Mouse (Mus musculus) CH12.LX (cell line): ENCODE data around the gene Prkce. TPM values are rescaled to one million over a fixed set of nuclear protein-coding genes. Genes with fewer than 3 reads are reported as not detected.

Experiments
- DNase-seq: peaks from one replicate; pipeline ENCODE4 v3.0.0-alpha.2; 2013; ENCODE audit errors: extremely low read depth
- H3K27ac ChIP-seq: 2 replicates; pipeline ENCODE4 v1.5.1; 2012; ENCODE audit warnings: low read depth, mild to moderate bottlenecking, control low read depth, moderate library complexity; ENCODE audit not compliant: insufficient read depth
- H3K27me3 ChIP-seq: replicated peaks from 2 replicates; pipeline ENCODE3; 2012; ENCODE audit warnings: inconsistent platforms
- H3K36me3 ChIP-seq, 2 experiments: replicated peaks in 1 of 2; 2 replicates each; pipeline versions ENCODE3 to v1.6.1; 2012; ENCODE audit warnings: inconsistent platforms in 1 of 2, low read length in 1 of 2, mild to moderate bottlenecking in 1 of 2, mixed read lengths in 1 of 2, moderate library complexity in 1 of 2; ENCODE audit not compliant: control insufficient read depth in 1 of 2, insufficient read depth in 1 of 2
- H3K4me1 ChIP-seq, 2 experiments: 2 replicates each; pipeline ENCODE4 v1.6.1; 2012; ENCODE audit warnings: inconsistent platforms in 1 of 2, moderate library complexity in 1 of 2; ENCODE audit not compliant: insufficient read depth in 2 of 2, control insufficient read depth in 1 of 2
- H3K4me2 ChIP-seq: 2 replicates; pipeline ENCODE4 v1.6.1; 2012; ENCODE audit warnings: low read depth, mild to moderate bottlenecking, control low read depth; ENCODE audit not compliant: poor library complexity, insufficient read depth, severe bottlenecking
- H3K4me3 ChIP-seq, 3 experiments: fragments of 150-350 bp in 1 of 3; sonication (generic) in 1 of 3; replicated peaks in 1 of 3; 2 replicates each; pipeline versions ENCODE3 to v1.5.1; 2011 to 2012; ENCODE audit warnings: low read depth in 2 of 3, low read length in 2 of 3, mild to moderate bottlenecking in 2 of 3, moderate library complexity in 2 of 3, control low read depth in 1 of 3, improper control_type of control experiment in 1 of 3, inconsistent platforms in 1 of 3, mixed read lengths in 1 of 3; ENCODE audit not compliant: poor library complexity in 1 of 3
- H3K79me2 ChIP-seq: replicated peaks from 2 replicates; pipeline ENCODE4 v1.6.1; 2012; ENCODE audit warnings: mild to moderate bottlenecking, moderate library complexity; ENCODE audit not compliant: control insufficient read depth, poor library complexity, insufficient read depth, severe bottlenecking; ENCODE audit errors: extremely low read depth
- H3K9ac ChIP-seq: 2 replicates; pipeline ENCODE4 v1.6.1; 2012; ENCODE audit warnings: low read depth, mild to moderate bottlenecking, control low read depth, moderate library complexity; ENCODE audit not compliant: insufficient read depth
- H3K9me3 ChIP-seq: replicated peaks from 2 replicates; pipeline ENCODE3; 2012; ENCODE audit warnings: low read length, inconsistent platforms, mixed read lengths
- BHLHE40 ChIP-seq: IDR thresholded peaks from 2 replicates; pipeline ENCODE4 v1.6.1; 2011; ENCODE audit warnings: mild to moderate bottlenecking, low read depth, low read length, improper control_type of control experiment
- CTCF ChIP-seq, 2 experiments: IDR thresholded peaks in 1 of 2; conservative IDR thresholded peaks in 1 of 2; 2 replicates each; pipeline ENCODE4 v1.5.1; 2011 to 2012; ENCODE audit warnings: low read depth in 2 of 2, low read length in 2 of 2, improper control_type of control experiment in 1 of 2, inconsistent platforms in 1 of 2, mild to moderate bottlenecking in 1 of 2, moderate library complexity in 1 of 2
- E2F4 ChIP-seq: IDR thresholded peaks from 2 replicates; pipeline ENCODE4 v1.6.1; 2011; ENCODE audit warnings: low read depth, low read length, improper control_type of control experiment; ENCODE audit not compliant: insufficient replicate concordance
- ELF1 ChIP-seq: IDR thresholded peaks from 2 replicates; pipeline ENCODE4 v1.6.1; 2014; ENCODE audit warnings: low read depth, mild to moderate bottlenecking, inconsistent platforms, low read length, improper control_type of control experiment
- EP300 ChIP-seq: IDR thresholded peaks from 2 replicates; pipeline ENCODE4 v1.6.1; 2011; ENCODE audit warnings: low read length, improper control_type of control experiment
- ETS1 ChIP-seq: conservative IDR thresholded peaks from 2 replicates; pipeline ENCODE4 v1.6.1; 2012; ENCODE audit warnings: low read depth, mild to moderate bottlenecking, inconsistent platforms, low read length, improper control_type of control experiment, moderate library complexity
- GABPA ChIP-seq: IDR thresholded peaks from 2 replicates; pipeline ENCODE4 v1.6.1; 2012; ENCODE audit warnings: low read depth, low read length, improper control_type of control experiment, inconsistent platforms; ENCODE audit not compliant: insufficient replicate concordance
- HCFC1 ChIP-seq: IDR thresholded peaks from 2 replicates; pipeline ENCODE4 v1.6.1; 2012; ENCODE audit warnings: low read depth, mild to moderate bottlenecking, inconsistent platforms, low read length, improper control_type of control experiment
- JUND ChIP-seq: conservative IDR thresholded peaks from 2 replicates; pipeline ENCODE4 v1.6.1; 2011; ENCODE audit warnings: low read depth, low read length, improper control_type of control experiment
- MAFK ChIP-seq: IDR thresholded peaks from 2 replicates; pipeline ENCODE4 v1.6.1; 2011; ENCODE audit warnings: low read length, improper control_type of control experiment; ENCODE audit not compliant: insufficient replicate concordance
- MAX ChIP-seq: IDR thresholded peaks from 2 replicates; pipeline ENCODE4 v1.6.1; 2011; ENCODE audit warnings: low read length, improper control_type of control experiment
- MXI1 ChIP-seq: IDR thresholded peaks from 2 replicates; pipeline ENCODE4 v1.6.1; 2011; ENCODE audit warnings: mild to moderate bottlenecking, low read depth, low read length, improper control_type of control experiment
- NELFE ChIP-seq: IDR thresholded peaks from 2 replicates; pipeline ENCODE4 v1.6.1; 2011; ENCODE audit warnings: low read depth, low read length, improper control_type of control experiment
- NRF1 ChIP-seq: IDR thresholded peaks from 2 replicates; pipeline ENCODE4 v1.6.1; 2014; ENCODE audit warnings: low read depth, mild to moderate bottlenecking, inconsistent platforms, low read length, improper control_type of control experiment, moderate library complexity
- PAX5 ChIP-seq: IDR thresholded peaks from 2 replicates; pipeline ENCODE4 v1.6.1; 2012; ENCODE audit warnings: low read length, inconsistent platforms, mixed read lengths
- POLR2A ChIP-seq: IDR thresholded peaks from 2 replicates; pipeline ENCODE4 v1.6.1; 2011; ENCODE audit warnings: low read depth, mild to moderate bottlenecking, improper control_type of control experiment, low read length
- POLR2AphosphoS2 ChIP-seq: IDR thresholded peaks from 2 replicates; pipeline ENCODE4 v1.6.1; 2011; ENCODE audit warnings: low read depth, low read length, improper control_type of control experiment
- SIN3A ChIP-seq: IDR thresholded peaks from 2 replicates; pipeline ENCODE4 v1.6.1; 2012; ENCODE audit warnings: low read length, improper control_type of control experiment, inconsistent platforms
- SMC3 ChIP-seq: IDR thresholded peaks from 2 replicates; pipeline ENCODE4 v1.6.1; 2011; ENCODE audit warnings: low read depth, low read length, improper control_type of control experiment
- TBP ChIP-seq: conservative IDR thresholded peaks from 2 replicates; pipeline ENCODE4 v1.6.1; 2011; ENCODE audit warnings: low read depth, low read length, improper control_type of control experiment
- TCF12 ChIP-seq: IDR thresholded peaks from 2 replicates; pipeline ENCODE4 v1.6.1; 2014; ENCODE audit warnings: low read depth, mild to moderate bottlenecking, inconsistent platforms, low read length, improper control_type of control experiment
- UBTF ChIP-seq: IDR thresholded peaks from 2 replicates; pipeline ENCODE4 v1.6.1; 2012; ENCODE audit warnings: low read depth, mild to moderate bottlenecking, inconsistent platforms, low read length, improper control_type of control experiment, moderate library complexity
- USF2 ChIP-seq: conservative IDR thresholded peaks from 2 replicates; pipeline ENCODE4 v1.6.1; 2011; ENCODE audit warnings: low read depth, low read length, improper control_type of control experiment
- ZC3H11A ChIP-seq: IDR thresholded peaks from 2 replicates; pipeline ENCODE4 v1.6.1; 2012; ENCODE audit warnings: low read depth, mild to moderate bottlenecking, inconsistent platforms, low read length, improper control_type of control experiment
- ZKSCAN1 ChIP-seq: IDR thresholded peaks from 2 replicates; pipeline ENCODE4 v1.6.1; 2012; ENCODE audit warnings: low read depth, inconsistent platforms, low read length, improper control_type of control experiment, borderline replicate concordance
- ZMIZ1 ChIP-seq: IDR thresholded peaks from 2 replicates; pipeline ENCODE4 v1.6.1; 2012; ENCODE audit warnings: low read depth, mild to moderate bottlenecking, inconsistent platforms, low read length, improper control_type of control experiment
- ZNF384 ChIP-seq: IDR thresholded peaks from 2 replicates; pipeline ENCODE4 v1.6.1; 2012; ENCODE audit warnings: low read depth, low read length, improper control_type of control experiment, inconsistent platforms
- dilution Hi-C: fragments of 300-500 bp; cut with MboI; formaldehyde crosslinking; loops from 2 replicates; pipeline ENCODE4 v1.14.3; 2020; ENCODE audit warnings: low sequenced_read_pairs; ENCODE audit not compliant: extremely low pct_unique_long_range_greater_than_20kb, extremely low pct_ligation_motif_present
- in situ Hi-C: fragments of 300-500 bp; cut with MboI; formaldehyde crosslinking; loops from 3 replicates; pipeline ENCODE4 v1.14.3; 2019; ENCODE audit warnings: low sequenced_read_pairs, low pct_ligation_motif_present, low pct_unique_long_range_greater_than_20kb, mixed read lengths
- polyA plus RNA-seq: library from polyadenylated mRNA; unstranded; fragments of >175 nt; gene quantifications from 2 replicates; pipeline ENCODE4 v1.2.1, GENCODE M21; 2012; ENCODE audit warnings: low read depth; ENCODE audit not compliant: insufficient read length
- total RNA-seq, 2 experiments: library from RNA; depleted of rRNA; stranded (reverse); fragments of 300-350 nt in 1 of 2; fragments of >200 nt in 1 of 2; gene quantifications; 2 replicates each; pipeline ENCODE4 v1.2.3; 2012 to 2014

Prkce gene
- total and polyA plus RNA-seq, 3 experiments, result 4.1 to 13.2 (median 11.4) TPM

DNA sequence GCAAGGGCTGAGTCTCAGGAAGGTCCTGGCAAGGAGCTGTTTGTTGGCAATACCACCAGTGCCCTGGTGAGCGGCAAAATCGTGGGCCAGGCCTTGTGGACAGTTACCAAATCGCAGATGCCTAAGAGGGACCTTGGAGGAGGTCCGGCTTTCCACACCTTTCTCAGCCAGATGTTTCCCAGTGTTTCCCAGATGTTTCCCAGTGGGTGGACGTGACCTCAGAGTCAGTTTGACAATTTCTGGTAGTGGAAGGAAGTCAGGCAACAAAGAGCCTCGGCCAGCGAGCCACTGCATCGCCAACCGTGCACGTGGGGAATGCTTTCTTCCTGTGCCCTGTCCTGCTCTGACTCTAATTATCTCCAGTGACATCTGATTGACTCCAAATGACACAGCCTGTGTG, 112.2 kb downstream of the Prkce start:
- Histone ChIP-seq H3K4me2 (no peak overlapping the region), H3K4me1 (peaks cover 18 to 85% of the 10 kb centered on the region in 2 experiments), H3K9ac (no peak overlapping the region), H3K36me3 (peaks cover 8 to 25% of the 10 kb centered on the region in 2 experiments), H3K9me3 (no peaks in the 10 kb centered on the region), H3K27me3 (no peaks in the 10 kb centered on the region), H3K79me2 (no peaks in the 10 kb centered on the region; the same call in 1 of the 2 replicates), H3K4me3 (no peak overlapping the region), H3K27ac (no peak overlapping the region)
- dilution Hi-C loops, result no loop called here
- in situ Hi-C loops, result no loop called here
- TF ChIP-seq GABPA (no peak), UBTF (no peak), ELF1 (no peak), ZNF384 (no peak), MAFK (no peak), SMC3 (no peak), ETS1 (no peak), SIN3A (no peak), NELFE (no peak), PAX5 (no peak), E2F4 (no peak), NRF1 (no peak), EP300 (no peak), TBP (no peak), ZC3H11A (no peak), JUND (no peak), TCF12 (no peak), MAX (no peak), CTCF (conservative IDR thresholded peaks at IDR 0.05 in 1 of 2, IDR thresholded peaks at IDR 0.05 in 1 of 2; ENCODE audit: low read depth in 2 of 2, low read length in 2 of 2) (no peak), HCFC1 (no peak)
- no peak for DNase-seq

GRCm38 (mm10) chr17:86283741-86284140, 116.2 kb downstream of the Prkce start:
- Histone ChIP-seq H3K9ac (no peak overlapping the region), H3K27me3 (no peaks in the 10 kb centered on the region), H3K4me3 (no peak overlapping the region), H3K79me2 (no peaks in the 10 kb centered on the region; the same call in 1 of the 2 replicates), H3K36me3 (peaks cover 6 to 55% of the 10 kb centered on the region in 2 experiments), H3K9me3 (no peaks in the 10 kb centered on the region), H3K4me2 (no peak overlapping the region), H3K4me1 (peaks cover 8 to 70% of the 10 kb centered on the region in 2 experiments)
- in situ Hi-C loops, result no loop called here
- DNase-seq, result no peak
- TF ChIP-seq MXI1, result no peak
- no peak for TF ChIP-seq UBTF
- TF ChIP-seq BHLHE40, result no peak
- TF ChIP-seq ZKSCAN1, result no peak
- no peak for TF ChIP-seq CTCF (conservative IDR thresholded peaks at IDR 0.05 in 1 of 2, IDR thresholded peaks at IDR 0.05 in 1 of 2; ENCODE audit: low read depth in 2 of 2, low read length in 2 of 2)
- TF ChIP-seq TBP, result no peak
- no peak for TF ChIP-seq NRF1
- no peak for TF ChIP-seq ZNF384
- TF ChIP-seq SMC3, result no peak
- TF ChIP-seq MAFK, result no peak
- TF ChIP-seq GABPA, result no peak
- TF ChIP-seq USF2, result no peak
- TF ChIP-seq ZMIZ1, result no peak
- no peak for TF ChIP-seq ZC3H11A
- no peak for TF ChIP-seq HCFC1
- no peak for TF ChIP-seq POLR2A
- no peak for TF ChIP-seq POLR2AphosphoS2
- TF ChIP-seq, all 38 proteins: peak for 0
- dilution Hi-C loops, result no loop called here
- H3K27ac ChIP-seq, result no peak overlapping the region
